46 mouse cellular contexts compared by ENCODE assay signal in the genomic region with DNA sequence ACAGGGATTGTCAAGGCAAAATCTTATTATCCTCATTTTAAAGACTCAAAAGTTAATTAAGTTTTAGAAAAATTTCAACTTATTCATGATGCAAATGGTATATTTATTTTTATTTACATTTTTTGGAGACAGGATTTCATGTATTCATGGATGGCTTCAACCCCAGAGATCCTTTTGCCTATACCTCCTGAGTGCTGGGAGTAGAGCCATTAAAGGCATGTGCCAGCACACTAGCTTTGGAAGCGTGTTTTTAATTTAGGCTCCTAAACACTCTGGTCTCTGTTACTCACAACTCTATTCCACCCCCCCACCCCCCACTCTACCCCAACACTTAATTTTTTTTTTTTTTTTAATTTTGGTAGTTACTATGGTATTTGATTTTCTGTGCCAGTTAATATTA. TPM values are rescaled to one million over a fixed set of nuclear protein-coding genes. Genes with fewer than 3 reads are reported as not detected.
"Had no signal": no experiment of that assay in that cellular context is flagged by ENCODE, and none has a peak within 500 bp of the region (broad histone marks: within the 10 kb centered on the region; RNA-seq: fewer than 3 reads in every experiment).

No protein-coding gene starts in this region.

- DNase-seq: left cerebral cortex, postnatal 4 days; liver; liver, embryonic 13.5 days; liver, postnatal 0 days; lung, adult 18-20 months; lung, adult 2 months; lung, embryonic 14.5 days; lung, postnatal 10 days; lung, postnatal 14 days; lung, postnatal 36 days; lung, postnatal 4 days; midbrain, embryonic 14.5 days had no signal

- ATAC-seq: liver, embryonic 12.5 days; liver, postnatal 0 days; lung, postnatal 0 days; midbrain, embryonic 13.5 days; midbrain, embryonic 15.5 days; midbrain, embryonic 16.5 days had no signal

- H3K9me3 ChIP-seq: limb, embryonic 10.5 days; limb, embryonic 12.5 days; limb, embryonic 13.5 days; limb, embryonic 15.5 days; liver, embryonic 12.5 days; liver, embryonic 13.5 days; liver, embryonic 15.5 days; lung, embryonic 15.5 days; megakaryocyte, embryonic 14.5 days; midbrain, embryonic 10.5 days; midbrain, embryonic 12.5 days; midbrain, embryonic 13.5 days; midbrain, embryonic 15.5 days; neural tube, embryonic 12.5 days; neural tube, embryonic 13.5 days had no signal

- H3K27me3 ChIP-seq: limb, embryonic 12.5 days; limb, embryonic 13.5 days; limb, embryonic 15.5 days; liver, embryonic 12.5 days; liver, embryonic 13.5 days; liver, embryonic 15.5 days; lung, embryonic 15.5 days; megakaryocyte, embryonic 14.5 days; midbrain, embryonic 12.5 days; midbrain, embryonic 13.5 days; midbrain, embryonic 15.5 days; neural tube, embryonic 12.5 days; neural tube, embryonic 13.5 days had no signal

- H3K36me3 ChIP-seq: limb, embryonic 10.5 days; limb, embryonic 12.5 days; limb, embryonic 13.5 days; limb, embryonic 15.5 days; liver, embryonic 12.5 days; liver, embryonic 13.5 days; liver, embryonic 15.5 days; lung, embryonic 15.5 days had no signal

- H3K4me2 ChIP-seq: limb, embryonic 12.5 days; limb, embryonic 13.5 days; limb, embryonic 15.5 days; liver, embryonic 12.5 days; liver, embryonic 13.5 days; liver, embryonic 15.5 days; lung, embryonic 14.5 days; lung, embryonic 15.5 days; midbrain, embryonic 11.5 days; midbrain, embryonic 12.5 days; midbrain, embryonic 13.5 days; midbrain, embryonic 15.5 days; neural tube, embryonic 12.5 days; neural tube, embryonic 13.5 days had no signal

- H3K9ac ChIP-seq: limb, embryonic 12.5 days; limb, embryonic 13.5 days; limb, embryonic 15.5 days; liver, embryonic 12.5 days; liver, embryonic 13.5 days; liver, embryonic 14.5 days; liver, embryonic 15.5 days; liver, postnatal 0 days; lung, embryonic 14.5 days; lung, embryonic 15.5 days; midbrain, embryonic 12.5 days; midbrain, embryonic 13.5 days; midbrain, embryonic 15.5 days; neural tube, embryonic 12.5 days; neural tube, embryonic 13.5 days had no signal

- H3K27ac ChIP-seq: limb, embryonic 10.5 days; limb, embryonic 12.5 days; limb, embryonic 13.5 days; limb, embryonic 15.5 days; liver, embryonic 12.5 days; liver, embryonic 13.5 days; liver, embryonic 14.5 days; liver, embryonic 15.5 days; lung, embryonic 15.5 days; macrophage; midbrain, embryonic 10.5 days; midbrain, embryonic 12.5 days; midbrain, embryonic 13.5 days; midbrain, embryonic 15.5 days; neural tube, embryonic 12.5 days; neural tube, embryonic 13.5 days had no signal

- H3K4me1 ChIP-seq: limb, embryonic 10.5 days; limb, embryonic 12.5 days; limb, embryonic 13.5 days; limb, embryonic 15.5 days; liver, embryonic 12.5 days; liver, embryonic 13.5 days; liver, embryonic 15.5 days; lung, embryonic 15.5 days; megakaryocyte, embryonic 14.5 days; midbrain, embryonic 10.5 days; midbrain, embryonic 12.5 days; midbrain, embryonic 13.5 days; midbrain, embryonic 15.5 days; neural tube, embryonic 12.5 days; neural tube, embryonic 13.5 days had no signal

- H3K4me3 ChIP-seq: limb, embryonic 10.5 days; limb, embryonic 12.5 days; limb, embryonic 13.5 days; limb, embryonic 15.5 days; liver, embryonic 12.5 days; liver, embryonic 13.5 days; liver, embryonic 15.5 days; lung, embryonic 15.5 days; megakaryocyte, embryonic 14.5 days; midbrain, embryonic 10.5 days; midbrain, embryonic 12.5 days; midbrain, embryonic 13.5 days; midbrain, embryonic 15.5 days; myocyte; neural tube, embryonic 12.5 days; neural tube, embryonic 13.5 days had no signal

RNA-seq across cellular contexts. Expression of a gene that starts 51.0 kb away (rescaled TPM):
- total RNA-seq: left cerebral cortex, postnatal 10 days; left cerebral cortex, postnatal 25 days; left cerebral cortex, postnatal 36 days; left cerebral cortex, postnatal 4 days; liver, adult 2 months; megakaryocyte progenitor cell, adult 5-6 weeks; megakaryocyte, adult 5-6 weeks; megakaryocyte-erythroid progenitor cell, adult 5-6 weeks; midbrain, postnatal 0 days; monocyte, adult 5-6 weeks had no signal
- polyA plus RNA-seq: limb, embryonic 10.5 days; limb, embryonic 11.5 days; limb, embryonic 12.5 days; limb, embryonic 13.5 days; limb, embryonic 14.5 days; limb, embryonic 15.5 days; liver, adult 2 months; liver, embryonic 12.5 days; liver, embryonic 13.5 days; liver, embryonic 14.5 days; liver, embryonic 15.5 days; liver, embryonic 16.5 days; liver, postnatal 0 days; lung, adult 2 months; lung, embryonic 14.5 days; lung, embryonic 15.5 days; lung, embryonic 16.5 days; lung, postnatal 0 days; macrophage; midbrain, embryonic 10.5 days; midbrain, embryonic 11.5 days; midbrain, embryonic 12.5 days; midbrain, embryonic 13.5 days; midbrain, embryonic 14.5 days; midbrain, postnatal 0 days; myocyte; neural tube, embryonic 11.5 days had no signal
